Mouse (Mus musculus): ENCODE measurements around the gene Irak3. TPM values are rescaled to one million over a fixed set of nuclear protein-coding genes. Genes with fewer than 3 reads are reported as not detected.
A peak's percentile ranks its signal among the peaks of the same experiment; 100 is the strongest.

Gene Irak3
- total and polyA plus RNA-seq, 2 experiments from 2014 or later = 1.0 TPM; not detected in 1

GRCm38 (mm10) chr10:120130621-120131020 is 71.3 kb downstream of the Irak3 start:
- ATAC-seq (ENCODE audit: insufficient read depth, low read depth) = no peak
- 58% methylated on average over 16 of the region's 16 CpGs for WGBS
- no peak overlapping the region for H3K9ac ChIP-seq (replicated peaks; ENCODE audit: low read depth, low read length)
- H3K4me1 ChIP-seq (ENCODE audit: control insufficient read depth, insufficient read depth) = no peaks in the 10 kb centered on the region
- no peaks in the 10 kb centered on the region for H3K27me3 ChIP-seq (ENCODE audit: control insufficient read depth, insufficient read depth, low read length)
- H3K36me3 ChIP-seq (replicated peaks; ENCODE audit: control insufficient read depth, insufficient read depth, low read length) = no peaks in the 10 kb centered on the region
- no peak for DNase-seq (ENCODE audit: low spot score)
- no peak overlapping the region for H3K27ac ChIP-seq (ENCODE audit: low read depth)
- no peak overlapping the region for H3K4me3 ChIP-seq (ENCODE audit: low read depth, low read length)
- H3K9me3 ChIP-seq (replicated peaks; ENCODE audit: control insufficient read depth, low read length) = no peaks in the 10 kb centered on the region
- H3K4me2 ChIP-seq (ENCODE audit: low read depth, low read length) = no peak overlapping the region
- TF ChIP-seq EP300 (IDR thresholded peaks at IDR 0.05; ENCODE audit: low read depth) = no peak
- TF ChIP-seq CTCF (IDR thresholded peaks at IDR 0.05; ENCODE audit: low read depth) = no peak; the same call in 1 of the 2 replicates

DNA sequence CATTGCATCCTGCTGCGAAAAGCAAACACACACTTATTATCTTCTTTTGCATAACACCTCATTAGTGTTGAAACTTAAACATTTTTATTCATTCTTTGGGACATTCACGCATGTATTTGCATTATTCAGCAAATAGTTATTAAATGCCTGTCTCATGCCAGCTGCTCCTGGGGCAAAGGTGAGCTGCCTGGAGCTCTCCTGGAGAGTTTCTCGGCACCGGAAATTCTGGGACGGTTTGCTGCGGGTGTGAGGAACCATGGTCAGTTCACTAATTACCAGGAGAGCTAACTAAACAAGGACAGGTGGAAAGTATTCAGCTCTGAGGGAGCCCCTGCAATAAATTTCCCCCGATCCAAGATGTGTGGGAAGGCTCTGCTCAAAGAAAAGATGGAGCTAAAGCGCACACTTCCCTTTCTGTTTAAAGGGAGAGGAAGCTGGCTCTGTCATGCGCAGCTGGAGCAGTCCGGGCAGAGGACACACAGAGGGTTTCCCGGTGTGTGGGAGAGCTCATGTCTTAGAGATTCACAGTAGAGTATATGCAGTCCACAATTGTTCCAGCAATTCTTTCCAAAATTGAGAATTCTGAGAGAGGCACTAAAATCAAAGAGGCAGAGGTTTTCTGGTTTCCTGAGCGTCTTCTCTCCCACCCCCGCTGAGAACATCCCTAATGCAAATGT is 73.2 kb downstream of the Irak3 start:
- H3K27ac ChIP-seq (ENCODE audit: low read depth) = no peak overlapping the region
- WGBS = 42% methylated on average over 13 of the region's 13 CpGs
- ATAC-seq (ENCODE audit: insufficient read depth, low read depth) (no peak), DNase-seq (ENCODE audit: low spot score) (no peak)
- TF ChIP-seq CTCF (IDR thresholded peaks at IDR 0.05; ENCODE audit: low read depth) = no peak
- TF ChIP-seq EP300 (IDR thresholded peaks at IDR 0.05; ENCODE audit: low read depth) = no peak
- H3K9ac ChIP-seq (replicated peaks; ENCODE audit: low read depth, low read length) = no peak overlapping the region
- H3K4me1 ChIP-seq (ENCODE audit: control insufficient read depth, insufficient read depth) = no peaks in the 10 kb centered on the region
- no peaks in the 10 kb centered on the region for H3K36me3 ChIP-seq (replicated peaks; ENCODE audit: control insufficient read depth, insufficient read depth, low read length)
- peak overlapping the region; percentile 18; the same call in 1 of the 2 replicates for H3K4me2 ChIP-seq (ENCODE audit: low read depth, low read length)
- no peak overlapping the region for H3K4me3 ChIP-seq (ENCODE audit: low read depth, low read length)
- H3K9me3 ChIP-seq (replicated peaks; ENCODE audit: control insufficient read depth, low read length) = no peaks in the 10 kb centered on the region
- H3K27me3 ChIP-seq (ENCODE audit: control insufficient read depth, insufficient read depth, low read length) = no peaks in the 10 kb centered on the region

DNA sequence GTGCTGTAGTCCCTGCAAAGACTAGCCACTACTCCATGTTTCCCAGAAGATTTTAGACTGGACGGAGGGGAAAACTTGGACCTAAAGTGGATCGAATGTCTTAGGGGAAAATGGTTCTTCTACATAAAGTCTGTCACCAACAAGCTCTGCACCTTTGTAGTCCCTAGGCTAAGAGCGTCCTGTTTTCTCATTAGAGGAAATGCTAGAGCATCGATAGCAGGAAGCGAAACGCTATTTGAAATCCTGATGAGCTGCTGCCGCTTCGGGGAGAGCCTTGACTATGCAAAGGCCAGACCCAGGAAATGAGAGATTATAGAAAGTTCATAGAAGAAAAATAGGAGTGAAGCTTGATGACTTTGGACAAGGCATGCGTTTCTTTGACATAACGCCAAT is 76.5 kb downstream of the Irak3 start:
- WGBS = 61% methylated on average over 10 of the region's 10 CpGs
- no peak overlapping the region for H3K4me2 ChIP-seq (ENCODE audit: low read depth, low read length)
- H3K27me3 ChIP-seq (ENCODE audit: control insufficient read depth, insufficient read depth, low read length) = no peaks in the 10 kb centered on the region
- ATAC-seq (ENCODE audit: insufficient read depth, low read depth) = no peak
- DNase-seq (ENCODE audit: low spot score) = no peak
- H3K36me3 ChIP-seq (replicated peaks; ENCODE audit: control insufficient read depth, insufficient read depth, low read length) = no peaks in the 10 kb centered on the region
- no peak overlapping the region for H3K27ac ChIP-seq (ENCODE audit: low read depth)
- H3K4me1 ChIP-seq (ENCODE audit: control insufficient read depth, insufficient read depth) = no peaks in the 10 kb centered on the region
- no peak for TF ChIP-seq EP300 (IDR thresholded peaks at IDR 0.05; ENCODE audit: low read depth)
- no peak for TF ChIP-seq CTCF (IDR thresholded peaks at IDR 0.05; ENCODE audit: low read depth)
- no peak overlapping the region for H3K4me3 ChIP-seq (ENCODE audit: low read depth, low read length)
- no peak overlapping the region for H3K9ac ChIP-seq (replicated peaks; ENCODE audit: low read depth, low read length)
- no peaks in the 10 kb centered on the region for H3K9me3 ChIP-seq (replicated peaks; ENCODE audit: control insufficient read depth, low read length)

DNA sequence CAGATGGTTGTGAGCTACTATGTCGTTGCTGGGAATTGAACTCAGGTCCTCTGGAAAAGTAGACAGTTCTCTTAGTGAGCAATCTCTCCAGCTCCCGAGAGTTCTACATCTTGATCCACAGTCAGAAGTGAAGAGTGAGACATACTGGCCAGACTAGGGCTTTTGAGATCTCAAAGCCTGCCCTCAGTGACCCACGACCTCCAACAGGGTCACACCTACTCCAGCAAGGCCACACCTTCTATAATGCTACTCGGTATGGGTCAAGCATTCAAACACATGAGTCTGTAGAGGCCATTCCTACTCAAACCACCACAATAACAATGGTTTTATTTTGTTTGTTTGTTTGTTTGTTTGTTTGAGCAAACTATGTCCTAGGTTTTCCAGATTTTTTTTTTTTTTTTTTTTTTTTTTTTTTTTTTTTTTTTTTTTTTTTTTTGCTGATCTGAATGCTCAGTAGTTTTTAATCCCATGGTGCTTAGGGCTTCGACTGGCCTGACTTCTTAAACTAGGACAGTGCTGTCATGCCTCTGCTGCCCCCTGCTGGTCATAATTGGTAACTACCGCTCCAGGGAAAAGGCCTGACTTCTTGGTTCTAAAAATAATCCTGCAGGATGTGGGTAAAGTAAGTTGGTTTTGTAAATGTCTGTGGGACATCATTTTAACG is 77.0 kb downstream of the Irak3 start:
- TF ChIP-seq EP300 (IDR thresholded peaks at IDR 0.05; ENCODE audit: low read depth) (no peak), CTCF (IDR thresholded peaks at IDR 0.05; ENCODE audit: low read depth) (peak; percentile 93)
- Histone ChIP-seq H3K9ac (replicated peaks; ENCODE audit: low read depth, low read length) (no peak overlapping the region), H3K4me2 (ENCODE audit: low read depth, low read length) (no peak overlapping the region), H3K4me1 (ENCODE audit: control insufficient read depth, insufficient read depth) (no peaks in the 10 kb centered on the region), H3K9me3 (replicated peaks; ENCODE audit: control insufficient read depth, low read length) (no peaks in the 10 kb centered on the region), H3K27me3 (ENCODE audit: control insufficient read depth, insufficient read depth, low read length) (no peaks in the 10 kb centered on the region), H3K36me3 (replicated peaks; ENCODE audit: control insufficient read depth, insufficient read depth, low read length) (no peaks in the 10 kb centered on the region), H3K4me3 (ENCODE audit: low read depth, low read length) (no peak overlapping the region), H3K27ac (ENCODE audit: low read depth) (no peak overlapping the region)
- peak; percentile 82 for DNase-seq (ENCODE audit: low spot score)
- ATAC-seq (ENCODE audit: insufficient read depth, low read depth) = peak; percentile 67; the same call in 1 of the 2 replicates
- WGBS = 50% methylated on average over 7 of the region's 7 CpGs

DNA sequence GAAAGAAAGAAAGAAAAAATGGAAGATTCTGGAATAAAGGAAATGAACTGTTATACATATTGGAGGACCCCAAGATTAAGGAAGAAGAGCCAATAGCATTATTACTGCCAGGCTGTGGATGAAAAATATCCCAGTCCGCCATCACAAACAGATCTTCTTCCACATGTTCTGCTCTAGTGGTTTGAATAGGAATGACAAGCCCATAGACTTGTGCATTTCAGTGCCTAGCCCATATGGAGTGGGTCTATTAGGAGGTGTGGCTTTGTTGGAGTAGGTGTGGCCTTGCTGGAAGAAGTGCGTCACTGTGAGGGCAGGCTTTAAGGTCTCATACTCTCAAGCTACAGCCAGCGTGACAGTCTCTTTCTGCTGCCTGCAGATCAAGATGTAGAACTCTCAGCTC is 78.2 kb downstream of the Irak3 start:
- no peaks in the 10 kb centered on the region for H3K9me3 ChIP-seq (replicated peaks; ENCODE audit: control insufficient read depth, low read length)
- no peak overlapping the region for H3K4me2 ChIP-seq (ENCODE audit: low read depth, low read length)
- no peak overlapping the region for H3K9ac ChIP-seq (replicated peaks; ENCODE audit: low read depth, low read length)
- no peaks in the 10 kb centered on the region for H3K27me3 ChIP-seq (ENCODE audit: control insufficient read depth, insufficient read depth, low read length)
- H3K36me3 ChIP-seq (replicated peaks; ENCODE audit: control insufficient read depth, insufficient read depth, low read length) = no peaks in the 10 kb centered on the region
- 88% methylated on average over 3 of the region's 3 CpGs for WGBS
- H3K4me3 ChIP-seq (ENCODE audit: low read depth, low read length) = no peak overlapping the region
- no peaks in the 10 kb centered on the region for H3K4me1 ChIP-seq (ENCODE audit: control insufficient read depth, insufficient read depth)
- H3K27ac ChIP-seq (ENCODE audit: low read depth) = no peak overlapping the region
- DNase-seq (ENCODE audit: low spot score) (no peak), ATAC-seq (ENCODE audit: insufficient read depth, low read depth) (no peak)
- TF ChIP-seq CTCF (IDR thresholded peaks at IDR 0.05; ENCODE audit: low read depth) = no peak
- no peak for TF ChIP-seq EP300 (IDR thresholded peaks at IDR 0.05; ENCODE audit: low read depth)
